Mouse (Mus musculus): Measurements from ENCODE around the gene Polr2c. TPM values are rescaled to one million over a fixed set of nuclear protein-coding genes. Genes with fewer than 3 reads are reported as not detected.
A peak's percentile ranks its signal among the peaks of the same experiment; 100 is the strongest.
"Not testable (repeated sequence)": the region's sequence is repeated elsewhere in the genome, so short reads cannot be mapped to it uniquely, and the experiment has no call there.

Gene Polr2c
- 99.6 and 111 TPM in 2 replicates for polyA plus RNA-seq (2012; rRNA removed)

- peak; percentile 79 to 96 for DNase-seq (ENCODE audit: extremely low spot score in 1 of 2, low spot score in 1 of 2)
These were observed at the start of gene Polr2c for GRCm38 (mm10) chr8:94857346-94858173. Gene Polr2c (plus strand): TSS chr8:94857450.

- no peak for DNase-seq (ENCODE audit: extremely low spot score in 1 of 2, low spot score in 1 of 2)
These were observed 49.7 kb upstream of the Polr2c start for GRCm38 (mm10) chr8:94807506-94807905.

- DNase-seq (ENCODE audit: extremely low spot score in 1 of 2, low spot score in 1 of 2), result no peak
These were observed 48.9 kb upstream of the Polr2c start for GRCm38 (mm10) chr8:94808372-94808771.

- DNase-seq (ENCODE audit: extremely low spot score in 1 of 2, low spot score in 1 of 2), result no peak
These were observed 47.1 kb upstream of the Polr2c start, which contains the start of gene Ccl17 for GRCm38 (mm10) chr8:94810153-94810552. Gene Ccl17 (plus strand): TSS chr8:94810453.

- DNase-seq (ENCODE audit: extremely low spot score in 1 of 2, low spot score in 1 of 2), result no peak
These were observed 46.4 kb upstream of the Polr2c start for GRCm38 (mm10) chr8:94810855-94811254.

GRCm38 (mm10) chr8:94811654-94812053 is 45.6 kb upstream of the Polr2c start:
- no peak for DNase-seq (ENCODE audit: extremely low spot score in 1 of 2, low spot score in 1 of 2)

GRCm38 (mm10) chr8:94812645-94813098 is 44.6 kb upstream of the Polr2c start:
- DNase-seq (ENCODE audit: extremely low spot score in 1 of 2, low spot score in 1 of 2), result peak; percentile 81 to 97

GRCm38 (mm10) chr8:94814556-94814955 is 42.7 kb upstream of the Polr2c start:
- DNase-seq (ENCODE audit: extremely low spot score in 1 of 2, low spot score in 1 of 2), result peak in 1 of 2 experiments; percentile 62

GRCm38 (mm10) chr8:94817933-94818332 is 39.3 kb upstream of the Polr2c start:
- no peak for DNase-seq (ENCODE audit: extremely low spot score in 1 of 2, low spot score in 1 of 2)

- DNase-seq (ENCODE audit: extremely low spot score in 1 of 2, low spot score in 1 of 2), result no peak
These were observed 37.5 kb upstream of the Polr2c start for GRCm38 (mm10) chr8:94819671-94820179.

- no peak for DNase-seq (ENCODE audit: extremely low spot score in 1 of 2, low spot score in 1 of 2)
These were observed 36.7 kb upstream of the Polr2c start for GRCm38 (mm10) chr8:94820553-94820952.

- no peak for DNase-seq (ENCODE audit: extremely low spot score in 1 of 2, low spot score in 1 of 2)
These were observed 35.9 kb upstream of the Polr2c start for GRCm38 (mm10) chr8:94821381-94821780.

- peak in 1 of 2 experiments; percentile 74 for DNase-seq (ENCODE audit: extremely low spot score in 1 of 2, low spot score in 1 of 2)
These were observed 34.4 kb upstream of the Polr2c start for GRCm38 (mm10) chr8:94822637-94823560.

GRCm38 (mm10) chr8:94825170-94825569 is 32.1 kb upstream of the Polr2c start:
- DNase-seq (ENCODE audit: extremely low spot score in 1 of 2, low spot score in 1 of 2), result no peak

GRCm38 (mm10) chr8:94826210-94826609 is 31.0 kb upstream of the Polr2c start:
- no peak for DNase-seq (ENCODE audit: extremely low spot score in 1 of 2, low spot score in 1 of 2)

- no peak for DNase-seq (ENCODE audit: extremely low spot score in 1 of 2, low spot score in 1 of 2)
These were observed 29.0 kb upstream of the Polr2c start for GRCm38 (mm10) chr8:94828284-94828683.

GRCm38 (mm10) chr8:94833901-94834405 is 23.3 kb upstream of the Polr2c start:
- not testable (repeated sequence) for DNase-seq (ENCODE audit: extremely low spot score in 1 of 2, low spot score in 1 of 2)

GRCm38 (mm10) chr8:94835751-94836150 is 21.5 kb upstream of the Polr2c start:
- DNase-seq (ENCODE audit: extremely low spot score in 1 of 2, low spot score in 1 of 2), result not testable (repeated sequence)

- DNase-seq (ENCODE audit: extremely low spot score in 1 of 2, low spot score in 1 of 2), result no peak
These were observed 20.6 kb upstream of the Polr2c start for GRCm38 (mm10) chr8:94836456-94837240.
